Mouse (Mus musculus) WW6 (cell line): ENCODE results near the gene Acsm4.
"Not testable (repeated sequence)": the region's sequence is repeated elsewhere in the genome, so short reads cannot be mapped to it uniquely, and the experiment has no call there.

ENCODE experiments used
- DNase-seq: peaks from one replicate; pipeline ENCODE4 v3.0.0-alpha.2; 2013; ENCODE audit warnings: low read depth, low spot score

The Acsm4 gene

GRCm38 (mm10) chr7:119689726-119690125 is at the start of gene Acsm4:
Gene Acsm4 (plus strand): TSS chr7:119690026.
- DNase-seq, result no peak

GRCm38 (mm10) chr7:119642307-119642706 is 47.5 kb upstream of the Acsm4 start:
- DNase-seq, result no peak

- DNase-seq, result no peak
Measured at GRCm38 (mm10) chr7:119667893-119668292, 21.9 kb upstream of the Acsm4 start.

GRCm38 (mm10) chr7:119670395-119670794 is 19.4 kb upstream of the Acsm4 start:
- DNase-seq, result no peak

GRCm38 (mm10) chr7:119670925-119671324 is 18.9 kb upstream of the Acsm4 start:
- no peak for DNase-seq

GRCm38 (mm10) chr7:119673465-119673864 is 16.4 kb upstream of the Acsm4 start:
- no peak for DNase-seq

- no peak for DNase-seq
Measured at GRCm38 (mm10) chr7:119680107-119680506, 9.7 kb upstream of the Acsm4 start.

GRCm38 (mm10) chr7:119682699-119683098 is 7.1 kb upstream of the Acsm4 start:
- no peak for DNase-seq

GRCm38 (mm10) chr7:119692302-119692701 is 2.5 kb downstream of the Acsm4 start:
- no peak for DNase-seq

GRCm38 (mm10) chr7:119694926-119695325 is 5.1 kb downstream of the Acsm4 start:
- DNase-seq, result no peak

GRCm38 (mm10) chr7:119714111-119714510 is 24.3 kb downstream of the Acsm4 start:
- DNase-seq, result no peak

GRCm38 (mm10) chr7:119720253-119720946 is 30.6 kb downstream of the Acsm4 start, which contains the start of gene Thumpd1:
Gene Thumpd1 (minus strand): TSS chr7:119720798.
- DNase-seq, result peak; percentile 85

- no peak for DNase-seq
Measured at GRCm38 (mm10) chr7:119720947-119721310, 31.1 kb downstream of the Acsm4 start.

- DNase-seq, result no peak
Measured at GRCm38 (mm10) chr7:119727621-119728020, 37.8 kb downstream of the Acsm4 start.

- not testable (repeated sequence) for DNase-seq
Measured at GRCm38 (mm10) chr7:119731262-119731661, 41.4 kb downstream of the Acsm4 start.

- DNase-seq, result no peak
Measured at GRCm38 (mm10) chr7:119738877-119739276, 49.1 kb downstream of the Acsm4 start.

- DNase-seq, result not testable (repeated sequence)
Measured at GRCm38 (mm10) chr7:119739798-119740468, 50.1 kb downstream of the Acsm4 start.

- DNase-seq, result peak; percentile 24
Measured at GRCm38 (mm10) chr7:119744321-119744720, 54.5 kb downstream of the Acsm4 start.

- DNase-seq, result no peak
Measured at GRCm38 (mm10) chr7:119745869-119746268, 56.0 kb downstream of the Acsm4 start.

GRCm38 (mm10) chr7:119748761-119749160 is 58.9 kb downstream of the Acsm4 start:
- DNase-seq, result no peak

GRCm38 (mm10) chr7:119749942-119750341 is 60.1 kb downstream of the Acsm4 start:
- DNase-seq, result no peak

- DNase-seq, result no peak
Measured at GRCm38 (mm10) chr7:119753696-119754095, 63.9 kb downstream of the Acsm4 start.

GRCm38 (mm10) chr7:119760527-119760951 is 70.7 kb downstream of the Acsm4 start, which contains the start of gene Acsm3:
Gene Acsm3 (plus strand): TSS chr7:119760923.
- no peak for DNase-seq
